Mouse (Mus musculus) retina, embryonic 14.5 days (tissue): ENCODE results near the gene Acot7.

ENCODE experiments used
- DNase-seq: peaks from one replicate; pipeline ENCODE4 v3.0.0-alpha.2; 2015; ENCODE audit warnings: low spot score

The Acot7 gene

GRCm38 (mm10) chr4:152244545-152245522 is 66.9 kb downstream of the Acot7 start:
- DNase-seq, result no peak

DNA sequence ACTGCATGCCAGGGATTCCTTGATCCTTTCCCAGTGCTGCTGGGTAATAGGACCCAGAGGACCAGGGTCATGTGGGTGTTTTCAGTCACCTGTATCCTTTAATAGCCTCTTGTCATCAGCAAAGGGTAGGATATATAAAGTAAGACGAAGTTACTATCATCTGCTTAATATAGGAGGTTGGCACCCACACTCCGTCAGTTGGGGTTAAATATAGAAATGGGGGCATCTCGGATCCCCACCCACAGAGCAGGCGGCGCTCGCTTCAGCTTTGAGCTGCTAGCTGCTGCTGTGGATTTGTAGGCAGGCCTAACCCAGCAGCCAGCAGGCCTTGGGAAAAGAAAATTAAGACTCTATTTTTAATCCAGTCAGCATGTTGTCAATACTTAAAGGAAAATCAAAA is 68.1 kb downstream of the Acot7 start:
- DNase-seq, result no peak

GRCm38 (mm10) chr4:152247195-152247594 is 69.3 kb downstream of the Acot7 start:
- no peak for DNase-seq

GRCm38 (mm10) chr4:152250615-152251014 is 72.7 kb downstream of the Acot7 start:
- no peak for DNase-seq

DNA sequence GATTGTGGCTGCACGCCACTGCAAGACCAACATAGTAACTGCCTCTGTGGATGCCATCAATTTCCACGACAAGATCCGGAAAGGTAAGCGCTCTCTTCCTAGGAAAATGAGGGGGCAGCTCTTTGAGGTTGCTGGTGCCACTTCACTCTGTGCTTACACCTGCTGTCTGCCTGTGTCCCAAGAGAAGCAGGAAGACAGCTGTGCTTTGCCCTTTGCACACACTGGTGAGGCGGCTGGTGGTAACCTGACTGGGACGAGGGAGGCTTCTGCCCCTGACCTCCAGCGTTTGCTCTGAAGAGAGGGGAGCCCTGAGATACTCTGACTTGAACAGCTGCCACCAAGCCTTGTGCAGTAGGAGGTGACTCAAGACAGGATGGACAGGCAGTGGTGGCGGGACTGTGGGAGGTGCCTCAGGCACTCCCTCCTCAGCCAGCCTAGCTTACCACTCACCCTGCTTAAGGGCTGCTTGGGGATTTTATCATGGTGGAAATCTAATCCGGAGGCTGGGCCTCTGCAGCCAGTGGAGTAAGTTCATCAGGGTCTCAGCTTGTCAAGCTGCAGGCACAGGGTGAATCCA is 75.3 kb downstream of the Acot7 start:
- no peak for DNase-seq

GRCm38 (mm10) chr4:152257070-152257469 is 79.1 kb downstream of the Acot7 start:
- DNase-seq, result no peak

DNA sequence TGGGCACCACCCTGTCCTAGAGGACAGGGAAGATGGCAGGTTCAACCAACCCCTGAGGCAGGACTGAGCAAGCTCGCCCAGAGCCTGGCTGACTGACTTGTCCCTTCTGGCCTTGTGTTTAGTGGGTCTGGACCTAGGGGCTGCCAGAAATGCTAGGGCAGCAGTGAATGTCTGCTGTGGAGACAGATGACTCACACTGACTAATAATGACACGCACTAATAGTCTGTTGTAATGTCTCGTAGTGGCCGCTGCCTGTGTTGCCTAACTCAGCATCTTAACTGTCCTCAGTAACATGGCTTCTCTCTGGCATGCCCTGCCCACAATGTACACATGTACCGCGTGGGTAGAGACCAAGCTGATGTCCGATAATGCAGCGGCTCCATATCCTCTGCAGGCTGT is 82.5 kb downstream of the Acot7 start:
- no peak for DNase-seq

GRCm38 (mm10) chr4:152262187-152262586 is 84.3 kb downstream of the Acot7 start:
- no peak for DNase-seq

- no peak for DNase-seq
Measured at GRCm38 (mm10) chr4:152263089-152263488, 85.2 kb downstream of the Acot7 start.

- peak; percentile 55 for DNase-seq
Measured at GRCm38 (mm10) chr4:152263512-152264176, 85.7 kb downstream of the Acot7 start.

- no peak for DNase-seq
Measured at GRCm38 (mm10) chr4:152264177-152264530, 86.2 kb downstream of the Acot7 start.

- DNase-seq, result no peak
Measured at GRCm38 (mm10) chr4:152264867-152265568, 87.1 kb downstream of the Acot7 start.

- DNase-seq, result no peak
Measured at GRCm38 (mm10) chr4:152265791-152266190, 87.9 kb downstream of the Acot7 start.

GRCm38 (mm10) chr4:152266236-152266895 is 88.4 kb downstream of the Acot7 start:
- DNase-seq, result no peak

DNA sequence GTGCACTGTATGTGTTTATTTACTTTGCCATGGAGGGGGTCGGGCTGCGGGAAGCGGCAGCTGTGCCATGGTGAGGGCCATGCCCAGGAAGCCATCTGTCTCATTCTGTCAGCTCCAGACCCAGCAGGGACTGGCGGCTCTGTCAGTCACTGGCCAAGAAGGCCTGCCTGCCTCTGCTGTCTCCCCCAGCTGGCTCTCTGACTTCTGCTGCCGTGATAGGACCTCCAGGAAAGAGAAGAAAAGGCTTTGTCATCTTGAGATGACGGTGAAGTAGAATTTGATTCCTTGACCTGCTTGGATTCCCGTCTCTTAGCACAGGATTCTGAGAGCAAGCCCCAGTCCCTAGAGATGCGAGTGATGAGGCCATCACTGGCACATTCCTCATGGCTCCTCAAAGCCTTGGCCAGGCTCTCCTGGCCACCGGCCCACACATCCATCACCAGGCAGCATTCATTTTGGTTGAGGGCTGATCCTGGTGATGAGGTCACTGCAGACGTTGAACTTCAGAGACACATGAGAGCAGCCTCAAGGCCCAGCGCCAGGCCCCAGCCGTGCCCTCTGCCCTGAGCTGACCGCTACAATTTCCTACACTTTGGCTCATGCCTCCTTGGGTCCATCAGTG is 89.9 kb downstream of the Acot7 start:
- DNase-seq, result no peak

- no peak for DNase-seq
Measured at GRCm38 (mm10) chr4:152269967-152270366, 92.0 kb downstream of the Acot7 start.

DNA sequence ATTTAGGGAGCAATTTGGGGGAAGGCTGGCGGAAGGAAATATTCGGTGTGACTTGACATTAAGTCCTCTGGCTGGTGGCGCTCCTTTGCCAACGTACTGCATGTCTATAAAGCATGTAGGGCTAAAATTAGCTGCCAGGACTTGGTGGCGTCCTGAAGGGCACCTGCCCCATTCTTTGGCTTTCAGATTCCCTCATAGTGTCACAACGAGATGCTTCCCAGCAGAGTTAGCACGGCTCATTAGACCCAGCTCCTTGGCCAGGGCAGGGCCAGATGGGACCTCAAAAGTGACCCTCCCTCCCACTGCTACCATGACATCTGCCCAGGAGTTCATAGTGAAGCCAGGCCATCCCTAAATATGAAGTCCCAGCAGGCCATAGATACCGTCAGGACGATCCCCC is 92.7 kb downstream of the Acot7 start:
- DNase-seq, result no peak

DNA sequence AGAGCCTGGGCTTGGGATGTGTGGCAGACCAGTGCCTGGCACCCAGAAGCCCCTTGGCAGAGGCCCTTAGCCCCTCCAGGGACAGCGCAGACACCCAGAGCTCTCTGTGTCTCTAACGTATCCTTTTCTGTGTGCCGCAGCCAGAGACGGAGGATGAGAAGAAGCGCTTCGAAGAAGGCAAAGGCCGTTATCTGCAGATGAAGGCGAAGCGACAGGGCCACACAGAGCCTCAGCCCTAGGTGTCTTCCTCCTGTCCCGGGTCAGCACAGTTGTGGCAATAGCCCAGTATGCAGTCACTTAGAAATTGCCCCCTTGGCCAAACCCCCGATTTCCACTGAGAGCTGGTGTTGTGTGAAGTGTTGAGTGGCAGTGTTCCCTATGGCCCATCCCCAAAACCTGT is 93.4 kb downstream of the Acot7 start:
- DNase-seq, result no peak

GRCm38 (mm10) chr4:152272006-152272405 is 94.1 kb downstream of the Acot7 start:
- DNase-seq, result no peak

DNA sequence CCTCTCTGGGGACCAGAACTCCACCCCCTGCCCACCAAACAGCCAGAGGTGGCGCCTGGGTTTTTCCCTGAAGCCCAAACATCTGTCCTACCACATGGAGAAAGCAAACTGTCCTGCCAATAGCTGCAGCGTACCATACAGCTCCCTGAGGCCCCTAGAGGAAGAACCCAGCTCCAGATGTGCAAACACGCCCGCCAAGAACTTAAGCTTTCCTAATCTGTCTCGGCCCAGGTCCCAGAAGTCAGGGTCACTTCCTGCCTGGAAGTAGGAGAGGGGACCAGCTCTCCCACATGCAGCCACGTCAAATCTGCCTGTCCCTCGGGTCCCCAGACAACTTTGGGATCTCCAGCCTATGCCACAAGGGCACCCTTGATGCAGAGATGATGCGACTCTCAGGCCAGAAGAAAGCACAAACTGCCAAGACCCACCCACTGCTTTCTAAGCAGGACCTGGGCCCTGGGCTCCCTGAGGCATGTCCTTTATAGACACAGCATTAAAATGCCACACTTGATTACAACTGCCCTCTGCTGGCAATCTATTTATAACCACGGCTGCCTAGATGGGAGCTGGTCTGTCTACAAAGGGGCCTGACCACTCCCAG is 94.6 kb downstream of the Acot7 start:
- DNase-seq, result peak; percentile 76

- DNase-seq, result no peak
Measured at GRCm38 (mm10) chr4:152273191-152273590, 95.3 kb downstream of the Acot7 start.
